Mouse (Mus musculus): ENCODE results near the gene Tmem167b.

Tmem167b gene

GRCm38 (mm10) chr3:108562133-108562730 lies at the start of gene Tmem167b:
TSS of gene Tmem167b (minus strand) at chr3:108562466.
- in situ Hi-C loops (cut with MboI; ENCODE audit: unreplicated experiment in 2 of 2), result loop anchor here (5.0 to 25.0 kb wide), 3 partner anchors 75 to 400 kb away; partner anchors contain the start of genes Gpr61 (in 1 of the 2) and Prpf38b (in 1 of the 2)

- in situ Hi-C loops (cut with MboI; ENCODE audit: unreplicated experiment in 2 of 2), result no loop called here
Measured at GRCm38 (mm10) chr3:108608906-108609305, 46.6 kb upstream of the Tmem167b start.

- in situ Hi-C loops (cut with MboI; ENCODE audit: unreplicated experiment in 2 of 2), result no loop called here
Measured at GRCm38 (mm10) chr3:108591530-108592522, 29.6 kb upstream of the Tmem167b start.

- in situ Hi-C loops (cut with MboI; ENCODE audit: unreplicated experiment in 2 of 2), result no loop called here
Measured at GRCm38 (mm10) chr3:108590786-108591529, 28.7 kb upstream of the Tmem167b start, which contains the start of gene Wdr47. TSS of gene Wdr47 (plus strand) at chr3:108591279.

GRCm38 (mm10) chr3:108588446-108588845 lies 26.2 kb upstream of the Tmem167b start:
- in situ Hi-C loops (cut with MboI; ENCODE audit: unreplicated experiment in 2 of 2), result no loop called here

GRCm38 (mm10) chr3:108584580-108584979 lies 22.3 kb upstream of the Tmem167b start:
- in situ Hi-C loops (cut with MboI; ENCODE audit: unreplicated experiment in 2 of 2), result no loop called here

- in situ Hi-C loops (cut with MboI; ENCODE audit: unreplicated experiment in 2 of 2), result loop anchor here in 1 of 2 experiments (25.0 kb wide), 1 partner anchor 412 kb away; the partner anchor contains the start of gene Gpr61
Measured at GRCm38 (mm10) chr3:108574018-108574417, 11.8 kb upstream of the Tmem167b start.

GRCm38 (mm10) chr3:108572309-108573010 lies 10.2 kb upstream of the Tmem167b start:
- in situ Hi-C loops (cut with MboI; ENCODE audit: unreplicated experiment in 2 of 2), result loop anchor here in 1 of 2 experiments (25.0 kb wide), 1 partner anchor 410 kb away; the partner anchor contains the start of gene Gpr61

GRCm38 (mm10) chr3:108571443-108572294 lies 9.4 kb upstream of the Tmem167b start, which contains the start of gene Taf13:
TSS of gene Taf13 (plus strand) at chr3:108571698.
- in situ Hi-C loops (cut with MboI; ENCODE audit: unreplicated experiment in 2 of 2), result loop anchor here in 1 of 2 experiments (25.0 kb wide), 1 partner anchor 409 kb away; the partner anchor contains the start of gene Gpr61

- in situ Hi-C loops (cut with MboI; ENCODE audit: unreplicated experiment in 2 of 2), result loop anchor here in 1 of 2 experiments (25.0 kb wide), 1 partner anchor 409 kb away; the partner anchor contains the start of gene Gpr61
Measured at GRCm38 (mm10) chr3:108570813-108571212, 8.5 kb upstream of the Tmem167b start.

GRCm38 (mm10) chr3:108569636-108570035 lies 7.4 kb upstream of the Tmem167b start:
- in situ Hi-C loops (cut with MboI; ENCODE audit: unreplicated experiment in 2 of 2), result loop anchor here in 1 of 2 experiments (10.0 to 25.0 kb wide), 2 partner anchors 345 to 407 kb away; partner anchors contain the start of genes Gpr61 and Prpf38b

GRCm38 (mm10) chr3:108567990-108568877 lies 6.0 kb upstream of the Tmem167b start:
- in situ Hi-C loops (cut with MboI; ENCODE audit: unreplicated experiment in 2 of 2), result loop anchor here in 1 of 2 experiments (10.0 to 25.0 kb wide), 2 partner anchors 347 to 406 kb away; partner anchors contain the start of genes Gpr61 and Prpf38b

- in situ Hi-C loops (cut with MboI; ENCODE audit: unreplicated experiment in 2 of 2), result loop anchor here (5.0 to 25.0 kb wide), 3 partner anchors 74 to 401 kb away; partner anchors contain the start of genes Gpr61 (in 1 of the 2) and Prpf38b (in 1 of the 2)
Measured at GRCm38 (mm10) chr3:108563309-108563708, 1.0 kb upstream of the Tmem167b start.

- in situ Hi-C loops (cut with MboI; ENCODE audit: unreplicated experiment in 2 of 2), result loop anchor here (5.0 to 25.0 kb wide), 3 partner anchors 74 to 401 kb away; partner anchors contain the start of genes Gpr61 (in 1 of the 2) and Prpf38b (in 1 of the 2)
Measured at GRCm38 (mm10) chr3:108562777-108563271, 558 bp upstream of the Tmem167b start.

GRCm38 (mm10) chr3:108557888-108558287 lies 4.4 kb downstream of the Tmem167b start:
- in situ Hi-C loops (cut with MboI; ENCODE audit: unreplicated experiment in 2 of 2), result loop anchor here (10.0 to 25.0 kb wide), 5 partner anchors 97 to 396 kb away; partner anchors contain the start of genes Clcc1 (in 1 of the 2), Gpr61 (in 1 of the 2) and Sars (in 1 of the 2)

GRCm38 (mm10) chr3:108554587-108555312 lies 7.5 kb downstream of the Tmem167b start:
- in situ Hi-C loops (cut with MboI; ENCODE audit: unreplicated experiment in 2 of 2), result loop anchor here (10.0 to 25.0 kb wide), 5 partner anchors 100 to 392 kb away; partner anchors contain the start of genes Clcc1 (in 1 of the 2), Gpr61 (in 1 of the 2) and Sars (in 1 of the 2)

Measured in v-Abl transformed pro-B cells (cell line).